Mouse (Mus musculus) adrenal gland, postnatal 14 days (tissue): ENCODE data around the gene Ascc3. TPM values are rescaled to one million over a fixed set of nuclear protein-coding genes. Genes with fewer than 3 reads are reported as not detected.

Experiments used
- DNase-seq: peaks from one replicate; pipeline ENCODE4 v3.0.0; 2021; ENCODE audit warnings: mixed read lengths
- total RNA-seq: library from RNA; stranded (reverse); gene quantifications from 2 replicates; pipeline ENCODE4 v1.2.3, GENCODE M21; 2021

Ascc3 gene
- total RNA-seq, 1 experiment from 2014 or later = 31.8 TPM

DNA sequence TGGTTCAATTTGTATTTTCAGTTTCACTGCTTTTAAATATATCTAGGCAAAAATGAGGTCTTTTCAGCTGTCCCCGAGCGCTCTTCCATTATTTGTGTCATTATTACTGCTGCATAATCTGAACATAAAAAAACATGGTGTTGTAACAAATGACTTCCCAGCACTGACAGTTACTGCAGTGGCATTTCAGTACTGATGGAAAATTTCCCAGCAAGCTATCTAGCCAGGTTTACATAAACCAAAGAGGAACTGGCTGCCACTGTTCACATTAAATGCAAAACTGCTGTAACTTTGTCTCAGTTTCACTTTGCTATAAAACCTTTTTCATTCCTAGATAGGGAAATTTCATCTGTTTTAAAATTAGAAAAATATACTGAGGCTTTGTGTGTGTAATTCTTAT lies 170.5 kb downstream of the Ascc3 start:
- DNase-seq = no peak

DNA sequence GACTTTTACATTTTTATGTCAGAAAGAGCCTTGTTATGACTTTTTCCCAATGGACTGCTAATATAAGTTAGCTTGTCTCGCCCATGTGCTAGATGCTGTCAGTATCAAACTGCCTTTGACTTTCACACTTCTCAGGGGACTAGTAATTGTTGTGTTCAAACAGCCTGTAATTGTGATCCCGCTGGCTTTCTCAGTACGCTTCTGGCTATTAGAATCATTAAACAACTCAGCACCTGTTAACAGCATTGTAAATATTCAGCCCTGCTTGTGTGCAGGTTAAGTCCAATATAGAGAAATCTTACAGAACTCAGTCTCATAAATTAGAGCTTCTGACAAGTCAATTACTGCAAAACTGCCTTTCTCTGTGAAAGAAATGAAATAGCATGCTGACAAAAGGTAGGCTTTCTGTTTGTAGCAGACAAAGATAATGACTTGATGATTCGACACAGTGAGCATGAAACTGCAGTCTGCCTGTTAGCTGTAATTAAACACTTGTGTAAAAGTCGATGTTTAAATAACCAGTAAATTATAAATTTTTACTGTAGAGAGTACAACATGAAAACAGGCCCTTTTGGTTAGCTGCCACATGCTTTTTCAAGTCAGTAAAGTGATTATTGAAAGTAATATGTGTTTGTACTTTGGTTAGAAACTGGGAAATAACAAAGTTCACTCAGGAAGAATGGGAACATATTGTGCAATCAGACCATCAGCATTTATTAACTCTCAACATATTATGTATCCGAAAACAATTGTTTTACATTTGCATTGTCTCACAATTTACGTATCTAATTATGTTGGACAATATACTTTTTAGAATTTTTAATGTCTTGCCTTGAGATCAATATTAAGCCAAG lies 171.2 kb downstream of the Ascc3 start:
- DNase-seq = no peak

DNA sequence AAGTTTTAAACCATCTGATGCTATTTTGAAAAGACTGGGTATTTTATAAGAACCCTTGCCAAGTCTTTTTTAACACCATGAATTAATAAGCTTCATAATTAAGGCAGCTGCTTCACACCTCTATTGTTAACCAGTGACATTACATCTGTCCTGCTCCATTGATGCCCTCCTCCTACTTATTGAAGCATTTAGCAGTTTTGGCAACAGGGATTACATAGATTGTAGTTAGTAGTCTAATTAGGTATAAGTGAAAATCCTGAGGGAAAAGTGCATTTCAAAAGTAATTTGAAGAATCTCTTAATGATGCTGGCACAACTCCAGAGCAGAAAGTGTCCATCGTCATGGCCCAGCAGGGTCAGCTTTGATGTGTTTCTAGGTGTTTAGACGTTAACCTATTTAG lies 180.3 kb downstream of the Ascc3 start:
- no peak for DNase-seq

DNA sequence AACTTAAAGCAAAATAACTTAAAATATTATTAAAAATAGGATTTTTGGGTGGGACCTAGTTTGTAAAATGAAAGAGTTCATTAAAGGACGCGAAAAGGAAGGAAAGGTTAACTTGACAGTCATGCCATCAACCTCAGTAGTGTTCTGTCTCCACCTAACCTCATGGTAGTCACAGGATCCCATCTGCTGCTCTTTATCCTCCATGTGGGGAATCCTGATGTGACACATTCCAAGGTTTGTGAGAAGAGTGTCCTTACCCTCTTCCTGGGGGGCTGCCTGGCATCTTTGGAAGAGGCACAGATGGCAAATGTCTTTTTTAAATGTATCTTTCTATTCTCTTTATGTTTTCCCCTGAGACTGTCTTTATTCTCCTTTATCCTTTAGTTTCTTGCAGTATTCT lies 181.4 kb downstream of the Ascc3 start:
- DNase-seq = no peak

DNA sequence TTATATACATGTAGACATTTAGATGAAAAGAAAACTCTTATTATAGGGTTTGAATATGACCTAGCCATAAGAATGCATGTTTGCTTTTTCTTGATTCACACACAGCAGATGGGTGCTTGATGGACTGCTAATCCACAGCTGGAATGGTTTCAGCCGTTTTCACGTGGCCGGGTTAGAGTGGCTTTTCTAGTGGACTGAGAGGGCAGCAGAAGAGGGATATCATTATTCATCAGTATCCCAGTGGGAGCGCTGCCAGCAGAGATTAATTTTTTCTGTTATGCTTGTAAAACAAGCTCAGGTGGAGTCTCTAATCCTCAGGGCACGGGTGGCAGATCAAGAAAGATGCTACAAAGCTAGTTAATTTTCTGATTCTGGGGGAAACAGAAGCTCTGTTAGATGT lies 200.4 kb downstream of the Ascc3 start:
- no peak for DNase-seq

DNA sequence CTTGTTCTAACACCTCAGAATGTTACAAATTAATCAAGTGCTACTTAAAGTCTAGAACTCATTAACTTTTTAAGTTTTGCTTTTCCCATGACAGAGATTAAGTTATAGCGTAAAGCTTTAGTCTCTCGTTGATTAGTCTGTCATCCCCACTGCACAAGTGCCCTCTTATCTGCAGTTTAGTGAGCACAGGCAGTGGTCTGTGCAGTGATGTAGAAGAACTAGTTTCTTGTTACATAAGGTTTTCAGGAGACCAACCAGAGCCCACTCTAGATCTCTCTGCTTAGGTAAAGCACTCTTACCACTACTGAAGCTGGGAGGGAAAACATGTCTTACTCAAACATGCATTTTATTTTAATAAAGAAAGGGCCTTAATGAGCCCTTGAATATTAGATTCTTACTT lies 209.1 kb downstream of the Ascc3 start:
- DNase-seq = no peak

DNA sequence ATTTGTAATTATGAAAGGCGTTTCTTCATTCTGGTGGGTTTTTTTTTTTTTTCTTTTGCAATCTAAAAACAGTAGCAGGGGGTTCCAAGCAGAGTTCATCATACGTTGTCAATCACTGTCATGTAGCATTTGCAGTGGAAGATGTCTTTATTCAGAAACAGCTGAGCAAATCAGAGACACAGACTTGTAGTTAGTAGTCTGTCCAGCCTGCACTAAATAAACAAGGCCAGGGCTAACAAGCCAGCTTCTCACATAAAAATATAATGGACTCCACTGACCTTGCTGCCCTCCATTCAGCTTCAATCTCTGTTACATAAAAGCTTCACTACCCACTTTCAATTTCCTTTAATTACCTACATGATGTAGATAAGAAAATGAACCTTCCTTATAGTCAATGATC lies 209.9 kb downstream of the Ascc3 start:
- DNase-seq = no peak

DNA sequence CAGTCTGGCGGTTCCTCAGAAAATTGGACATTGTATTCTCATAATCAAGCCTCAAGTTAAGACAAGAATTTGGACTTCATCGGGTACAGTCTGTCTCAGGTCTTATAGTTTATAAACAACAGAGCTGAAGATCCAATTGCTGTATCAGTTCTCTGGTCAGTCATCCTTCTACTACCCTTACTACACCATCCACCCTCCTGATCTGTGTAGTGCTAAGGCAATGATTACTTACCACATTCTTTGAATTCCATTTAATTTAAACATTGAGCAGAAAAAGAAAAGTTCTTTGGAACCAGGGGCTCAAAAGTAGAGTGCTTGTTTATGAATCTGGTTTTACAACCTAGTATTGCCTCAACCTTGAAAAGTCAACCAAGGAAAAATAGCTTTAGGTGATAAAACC lies 213.7 kb downstream of the Ascc3 start:
- no peak for DNase-seq

DNA sequence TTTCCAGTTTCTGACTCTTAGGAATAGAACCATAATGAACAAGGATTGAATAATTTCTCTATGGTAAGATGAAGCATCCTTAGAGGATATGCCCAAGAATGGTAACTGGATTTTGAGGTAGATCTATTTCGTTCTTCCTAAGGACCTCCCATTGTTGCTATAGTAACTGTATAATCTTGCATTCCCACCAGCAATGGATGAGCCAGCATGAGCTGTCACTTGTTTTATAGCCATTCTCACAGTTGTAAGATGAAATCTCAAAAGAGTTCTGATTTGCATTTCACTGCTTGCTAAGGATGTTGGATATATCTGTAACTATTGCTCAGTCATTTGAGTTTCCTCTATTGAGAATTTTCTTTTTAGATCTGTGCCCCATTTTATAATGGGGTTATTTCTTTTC lies 229.9 kb downstream of the Ascc3 start:
- no peak for DNase-seq

DNA sequence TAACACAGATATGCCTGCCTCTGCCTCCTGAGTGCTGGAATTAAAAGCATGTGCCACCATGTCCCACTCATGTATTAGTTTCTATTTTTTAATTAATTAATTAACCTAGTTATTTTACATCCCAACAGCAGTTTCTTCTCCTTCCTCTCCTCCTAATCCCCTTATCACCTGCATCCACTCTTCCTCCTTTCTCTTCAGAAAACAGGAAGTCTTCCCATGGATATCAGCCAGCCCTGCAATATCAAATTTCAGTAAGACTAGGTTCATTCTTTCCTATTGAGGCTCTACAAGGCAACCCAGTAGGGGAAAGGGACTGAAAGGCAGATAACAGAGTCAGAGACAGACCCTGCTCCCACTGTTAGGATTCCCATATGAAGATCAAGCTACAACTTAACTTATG lies 234.4 kb downstream of the Ascc3 start:
- DNase-seq = no peak

DNA sequence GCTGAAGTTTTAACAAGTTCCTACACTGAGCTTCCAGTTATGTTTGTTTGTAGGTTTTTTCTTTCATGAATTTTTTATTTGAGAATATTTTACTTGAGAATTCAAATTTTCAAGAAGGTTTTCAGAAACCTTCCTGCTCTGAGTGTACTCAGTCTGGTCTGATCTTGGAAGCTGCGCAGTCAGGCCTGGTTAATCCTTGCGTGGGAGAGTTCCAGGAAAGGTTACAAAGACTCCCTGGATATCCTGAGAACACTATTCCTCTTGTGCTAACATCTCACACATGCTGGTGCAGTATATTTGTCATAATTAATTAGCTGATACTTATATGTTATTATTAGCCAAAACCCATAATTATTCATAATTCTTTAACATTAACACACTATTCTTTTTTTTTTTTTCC lies 242.1 kb downstream of the Ascc3 start:
- no peak for DNase-seq

DNA sequence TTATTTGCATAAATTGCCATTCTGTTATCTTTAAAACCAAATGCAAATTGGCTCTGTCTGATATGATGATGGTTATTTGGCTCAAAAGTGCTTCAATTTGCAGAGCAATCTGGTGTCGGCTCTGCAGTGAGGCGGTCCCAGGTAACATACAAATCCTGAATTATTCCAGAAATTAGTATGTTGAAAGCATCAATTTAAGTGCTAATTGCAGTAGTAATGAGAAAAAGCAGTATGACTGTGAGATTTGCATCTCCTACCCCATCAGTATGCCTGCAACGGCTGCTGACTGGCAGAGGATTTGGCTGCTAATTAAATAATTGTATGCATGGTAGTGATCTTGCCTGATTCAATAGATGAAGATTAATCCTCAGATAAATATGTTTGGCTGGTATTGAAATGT lies 250.9 kb downstream of the Ascc3 start:
- no peak for DNase-seq

DNA sequence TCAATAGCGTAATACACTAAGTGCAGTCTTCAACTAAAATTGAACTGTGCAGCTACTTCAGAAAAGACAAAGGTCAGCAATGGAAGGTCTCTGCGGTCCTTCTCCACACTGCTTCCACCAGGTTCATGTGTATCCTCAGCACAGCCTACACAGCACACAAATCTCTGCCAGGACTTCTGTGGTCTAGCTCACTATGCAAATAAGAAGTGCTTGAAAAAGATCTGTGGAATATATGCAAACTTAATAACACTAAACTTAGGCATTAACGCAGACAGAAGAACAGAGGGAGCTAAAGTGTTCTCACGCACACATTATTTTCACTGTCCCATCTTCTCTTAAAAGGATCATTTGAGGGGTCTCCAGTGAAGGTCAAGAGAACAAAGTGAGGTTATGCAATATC lies 275.7 kb downstream of the Ascc3 start:
- DNase-seq = no peak

DNA sequence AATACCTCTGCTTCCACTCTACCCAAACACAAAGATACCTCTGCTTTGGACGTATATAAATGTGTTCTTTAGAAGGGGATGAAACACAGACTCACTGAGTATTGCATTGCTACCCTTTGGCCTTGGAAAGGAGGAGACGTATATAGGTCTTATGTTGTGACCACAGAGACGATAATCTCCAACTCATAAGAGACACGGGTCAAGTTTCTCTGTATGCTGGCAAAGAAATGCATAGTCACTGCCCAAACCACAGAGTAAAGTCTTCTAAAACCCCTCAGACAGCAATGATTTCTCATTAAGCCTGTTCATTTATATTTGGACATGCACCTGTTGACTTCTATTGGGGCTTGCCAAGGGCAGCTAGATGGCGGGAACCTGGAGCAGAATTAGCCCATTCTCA lies 284.5 kb downstream of the Ascc3 start:
- no peak for DNase-seq

DNA sequence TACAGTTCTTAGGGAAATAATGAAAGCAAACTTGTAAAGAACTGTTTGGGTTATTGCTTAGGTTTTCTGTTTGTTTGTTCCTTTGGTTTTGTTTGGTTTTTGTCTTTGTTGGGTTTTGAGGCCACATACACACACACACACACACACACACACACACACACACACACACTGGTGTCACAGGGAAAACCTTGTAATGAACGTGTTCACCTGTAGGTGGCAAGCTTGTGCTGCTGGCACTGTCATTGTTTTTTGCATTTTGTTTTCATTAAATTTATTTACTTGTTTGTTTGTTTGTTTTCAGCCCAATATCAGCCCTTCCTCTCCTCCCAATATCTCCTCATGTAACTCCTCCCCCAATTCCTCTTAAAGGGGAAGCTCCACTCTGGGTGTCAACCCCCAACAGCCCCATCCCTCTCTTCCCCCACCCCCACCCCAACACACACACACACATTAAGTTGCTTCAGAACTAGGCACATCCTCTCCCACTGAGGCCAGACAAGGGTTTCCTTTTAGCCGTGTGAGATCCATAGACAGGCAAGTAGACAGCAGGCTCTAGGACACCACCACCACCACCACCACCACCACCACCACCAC lies 289.1 kb downstream of the Ascc3 start:
- peak; percentile 55 for DNase-seq

DNA sequence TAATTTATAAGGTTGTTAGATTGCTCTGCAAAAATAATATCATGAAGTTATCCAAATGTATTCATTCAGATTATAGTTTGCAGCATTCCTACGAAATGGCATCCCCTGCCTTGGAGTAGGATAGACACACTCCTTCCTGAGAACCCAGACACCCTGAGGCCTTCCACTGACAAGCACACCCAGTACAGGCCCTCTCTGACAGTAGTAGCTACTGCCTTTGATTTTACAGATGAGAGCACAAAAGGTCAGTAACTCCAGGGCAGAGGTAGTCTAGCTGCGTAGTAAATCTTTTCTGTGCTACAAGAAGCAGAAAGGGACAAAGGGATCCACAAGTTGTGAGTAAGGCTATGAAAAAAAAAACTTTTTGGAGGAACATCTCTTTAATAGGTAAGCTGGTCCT lies 289.9 kb downstream of the Ascc3 start:
- no peak for DNase-seq

DNA sequence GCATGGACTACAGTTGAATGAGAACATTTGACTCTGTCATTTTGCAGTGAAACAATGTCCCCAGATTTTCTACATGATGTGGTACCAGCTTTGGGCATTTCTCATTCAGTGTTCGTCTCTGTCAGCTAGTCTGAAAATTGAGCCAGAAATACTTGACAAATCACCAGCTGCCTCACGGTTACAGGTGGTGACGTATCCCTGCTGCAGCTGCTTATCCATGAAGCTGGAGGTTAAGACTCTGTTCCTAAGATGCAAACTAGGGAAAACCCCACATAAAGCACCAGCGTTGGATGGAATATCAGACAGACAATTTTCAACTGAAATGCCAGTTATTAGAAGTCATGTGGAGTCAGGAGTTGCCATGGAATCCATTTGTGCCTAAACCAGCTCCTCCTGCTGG lies 293.8 kb downstream of the Ascc3 start:
- DNase-seq = no peak

DNA sequence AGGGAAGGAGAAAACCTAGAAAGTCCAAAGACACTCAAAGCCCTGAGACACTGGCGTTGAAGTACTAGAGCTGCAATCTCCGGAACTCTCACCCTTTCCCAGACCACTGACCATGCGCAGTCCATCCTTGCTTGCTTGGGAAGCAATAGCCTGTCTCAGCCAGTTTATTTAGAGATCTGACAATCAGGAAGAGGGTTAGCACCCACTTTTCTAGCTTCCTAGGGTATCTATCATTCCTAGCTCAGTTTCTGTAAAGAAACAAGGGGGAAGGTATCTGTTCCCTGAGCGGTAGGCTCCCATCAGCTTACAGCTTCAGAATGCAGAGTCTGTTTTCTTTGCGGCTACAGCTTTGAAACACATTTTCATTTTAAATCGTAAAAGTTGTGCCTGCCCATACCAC lies 298.2 kb downstream of the Ascc3 start:
- no peak for DNase-seq

DNA sequence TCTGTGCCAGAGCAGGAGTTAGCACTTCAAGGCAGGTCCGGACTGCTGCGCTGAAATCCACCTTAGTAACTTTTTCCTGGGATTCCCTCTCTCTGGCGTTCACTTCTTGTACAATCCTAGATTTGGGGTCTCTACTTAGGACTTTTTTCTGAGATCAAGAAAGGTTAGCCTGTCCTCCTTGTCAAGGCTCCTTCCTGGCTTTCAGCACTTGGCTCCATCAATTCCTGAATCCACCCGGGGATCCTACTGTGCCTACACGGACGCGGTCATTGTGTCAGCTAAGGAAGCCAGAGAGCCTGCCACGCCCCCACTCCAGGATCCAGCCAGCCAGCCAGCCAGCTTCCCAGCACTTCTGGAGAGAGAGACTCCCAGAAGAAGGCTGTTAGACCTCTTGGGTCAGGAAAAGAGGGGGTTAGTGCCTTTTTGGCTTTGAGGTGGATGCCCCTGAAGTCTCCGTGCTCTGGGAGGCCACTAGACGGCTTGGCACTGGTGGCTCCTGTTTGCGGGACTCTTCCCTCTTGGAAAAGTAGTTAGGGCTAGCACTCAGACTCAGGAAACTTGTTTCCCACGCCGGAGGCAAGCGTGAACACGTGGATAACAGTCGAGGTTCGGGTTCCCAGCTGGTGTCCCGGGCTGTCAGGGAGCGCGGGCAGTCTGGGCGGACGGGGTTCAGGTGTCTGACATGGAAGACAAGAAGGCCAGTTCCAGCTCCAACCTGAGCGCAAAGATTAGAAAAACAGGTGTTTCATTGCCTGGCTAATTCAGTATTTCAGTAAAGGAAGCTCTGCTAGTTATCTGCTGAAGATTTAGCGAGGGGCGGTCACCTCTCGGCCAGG lies 299.6 kb downstream of the Ascc3 start:
- DNase-seq = no peak

DNA sequence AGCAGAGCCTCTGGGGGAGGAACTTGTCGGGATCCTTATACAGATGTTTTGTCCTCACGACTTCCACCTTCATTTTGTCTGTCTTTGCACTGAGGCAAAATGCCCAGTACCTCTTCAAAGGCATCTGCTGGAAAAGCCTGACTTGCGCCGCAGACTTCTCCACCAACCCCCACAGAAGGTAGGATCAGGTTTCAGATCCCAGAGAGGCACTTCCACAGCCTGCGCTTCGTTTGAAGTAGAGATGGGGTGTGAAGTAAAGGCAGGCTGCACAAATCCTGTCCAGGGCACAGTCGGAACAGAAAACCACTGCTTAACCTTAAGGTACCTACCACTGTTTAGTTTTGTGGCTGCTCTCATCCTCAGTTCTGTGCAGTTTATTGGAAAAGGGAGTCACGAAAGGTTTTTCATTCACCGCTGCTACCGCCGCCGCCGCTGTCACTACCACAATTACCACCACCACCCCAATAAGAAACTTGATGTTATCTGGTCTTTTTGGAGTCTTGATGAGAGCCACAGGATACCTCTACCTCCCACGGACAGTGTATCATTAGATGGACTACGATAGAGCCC lies 300.4 kb downstream of the Ascc3 start:
- no peak for DNase-seq

DNA sequence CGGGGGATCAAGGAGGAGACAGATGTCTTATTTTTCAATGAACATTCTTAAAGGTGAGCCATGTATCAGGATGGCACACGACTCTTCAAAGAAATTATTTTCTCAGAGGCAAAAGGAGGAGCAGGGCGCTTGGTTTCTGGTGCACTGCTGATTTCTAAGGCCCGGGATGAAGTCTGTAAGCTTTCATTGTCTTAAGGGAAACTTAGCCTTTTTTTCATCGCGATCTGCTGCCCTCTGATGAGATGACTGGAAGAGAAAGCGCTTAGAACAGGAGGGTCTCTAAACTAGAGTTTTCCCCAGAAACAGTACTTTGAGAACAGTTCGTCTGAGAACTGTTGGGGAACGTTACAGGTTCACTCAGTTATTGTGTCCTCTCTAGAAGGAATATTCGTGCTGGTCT lies 301.1 kb downstream of the Ascc3 start:
- no peak for DNase-seq

DNA sequence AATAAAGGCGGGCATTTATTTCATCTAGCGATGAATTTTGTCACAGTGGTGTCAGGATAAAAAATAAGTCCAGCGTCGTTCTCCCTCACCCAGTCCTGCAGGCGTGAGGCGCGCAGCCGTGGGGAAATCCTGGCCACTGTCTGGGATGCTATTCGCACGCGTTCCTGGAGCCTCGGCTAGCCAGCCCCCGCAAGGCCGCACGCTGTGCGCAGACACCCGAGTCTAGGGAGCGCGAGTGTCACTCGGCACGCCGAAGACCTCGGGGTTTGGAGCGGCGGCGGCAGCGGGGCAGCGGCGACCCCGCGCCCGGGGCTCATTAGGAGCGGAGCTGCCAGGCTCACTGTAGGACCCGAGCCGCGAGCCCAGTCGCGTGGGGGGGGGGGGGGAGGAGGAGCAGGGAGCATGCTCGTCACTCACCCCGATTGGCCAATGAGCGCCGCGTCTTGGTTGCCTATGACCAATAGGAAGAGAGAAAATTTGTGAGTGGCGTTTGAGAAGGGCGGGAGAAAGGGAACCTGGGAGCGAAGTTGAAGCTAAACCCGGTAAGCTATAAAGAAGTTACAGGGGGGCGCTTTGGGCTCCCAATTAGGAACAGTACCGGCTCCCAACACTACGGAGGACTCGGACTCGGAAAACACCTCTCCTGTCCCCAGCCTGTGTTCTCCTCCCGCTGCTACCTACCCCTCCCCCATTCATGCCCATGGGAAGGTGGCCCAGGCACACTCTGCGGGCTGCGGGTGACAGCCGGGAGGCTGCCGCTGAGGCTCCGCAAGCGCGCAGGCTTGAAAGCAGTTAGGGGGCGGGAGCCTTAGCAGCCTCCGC lies 301.9 kb downstream of the Ascc3 start, which contains the start of gene Sim1:
TSS of gene Sim1 (plus strand) at position 585 of the 822 bp plus-strand sequence.
- peak; percentile 70 for DNase-seq
